Mouse (Mus musculus): ENCODE data around the gene Cmtr1.

DNA sequence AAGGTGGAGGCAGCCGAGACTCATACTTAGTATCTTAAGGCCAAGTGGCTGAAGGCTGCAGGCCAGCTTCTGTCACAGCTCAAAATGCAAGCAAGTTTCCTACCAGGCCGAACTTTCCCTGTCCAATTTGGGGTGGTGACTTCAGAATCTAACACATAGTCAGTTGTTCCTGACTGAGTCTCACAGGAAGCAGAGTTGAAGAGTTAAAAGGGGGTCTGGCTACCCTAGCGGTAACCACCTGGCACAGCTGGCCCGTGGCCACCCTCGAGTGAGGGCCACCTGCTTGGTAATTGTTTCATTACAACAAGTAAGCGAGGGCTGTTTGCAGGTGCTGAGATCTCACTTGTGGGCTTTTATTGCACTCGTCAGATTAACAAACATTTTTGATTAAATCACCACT lies 52.2 kb downstream of the Cmtr1 start:
- TF ChIP-seq POLR2A (IDR thresholded peaks at IDR 0.05; ENCODE audit: insufficient read depth, low read depth, low read length) (no peak), CTCF (IDR thresholded peaks at IDR 0.05; ENCODE audit: insufficient read depth, low read depth, low read length) (no peak)

All from olfactory bulb, adult 2 months (tissue).